Mouse (Mus musculus): ENCODE measurements around the gene Lama5. TPM values are rescaled to one million over a fixed set of nuclear protein-coding genes. Genes with fewer than 3 reads are reported as not detected.

The Lama5 gene
- polyA plus RNA-seq, 1 experiment from 2014 or later, result 65.1 TPM

DNA sequence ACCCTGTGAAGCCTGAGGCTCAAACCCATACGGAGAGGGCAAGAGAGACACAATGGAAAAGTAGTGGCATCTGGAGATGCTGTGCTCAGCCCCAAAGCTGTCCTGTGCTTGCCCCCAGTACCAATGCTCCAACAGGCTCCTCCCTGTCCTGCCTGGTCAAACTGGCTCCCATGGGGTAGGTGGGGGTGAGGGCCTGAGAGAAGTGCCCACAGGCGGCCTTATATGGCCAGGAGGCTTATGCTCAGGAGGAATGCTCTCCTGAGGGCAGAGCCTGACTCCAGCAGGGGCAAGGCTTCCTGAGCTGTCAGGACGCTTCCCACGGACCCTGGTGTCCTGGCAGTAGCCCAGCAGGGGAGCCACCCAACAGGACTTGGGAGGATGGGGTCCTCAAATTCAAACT, 4.8 kb upstream of the Lama5 start:
- Histone ChIP-seq H3K27me3 (replicated peaks; ENCODE audit: control insufficient read depth, insufficient read depth, low read length) (no peaks in the 10 kb centered on the region), H3K4me3 (ENCODE audit: low read depth, low read length) (no peak overlapping the region), H3K9me3 (ENCODE audit: control insufficient read depth, low read length) (no peaks in the 10 kb centered on the region), H3K9ac (ENCODE audit: low read length) (no peak overlapping the region), H3K27ac (ENCODE audit: low read depth) (no peak overlapping the region; the same call in 1 of the 2 replicates), H3K4me1 (replicated peaks; ENCODE audit: control insufficient read depth, insufficient read depth, low read length) (peaks cover 39% of the 10 kb centered on the region), H3K4me2 (ENCODE audit: low read length) (no peak overlapping the region), H3K36me3 (ENCODE audit: control insufficient read depth, insufficient read depth, low read length) (no peaks in the 10 kb centered on the region)
- 61% methylated on average over 4 of the region's 4 CpGs for WGBS
- ATAC-seq (replicated peaks; ENCODE audit: low FRiP score, low TSS enrichment, low read depth) (no peak), DNase-seq (ENCODE audit: low spot score) (no peak)

DNA sequence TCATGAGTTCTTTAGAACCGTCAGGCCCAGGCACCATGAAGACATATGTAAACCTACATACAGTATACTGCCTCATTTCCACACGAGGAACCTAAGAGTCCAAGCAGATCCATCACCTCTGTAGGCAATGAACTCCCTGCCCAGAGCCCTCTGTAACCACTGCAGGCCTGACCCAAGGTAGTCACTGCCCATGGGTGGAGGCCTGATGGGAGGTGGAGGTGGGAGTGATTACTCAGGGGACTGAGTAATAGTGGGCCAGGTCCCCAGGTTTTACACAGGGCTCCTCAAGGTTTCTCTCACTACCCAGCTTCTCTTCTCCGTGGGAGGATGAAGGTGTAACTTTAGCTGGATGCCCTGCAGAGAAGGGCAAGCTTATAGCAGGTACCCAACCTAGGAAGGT, 3.5 kb upstream of the Lama5 start:
- 77% methylated on average over 3 of the region's 3 CpGs for WGBS
- Histone ChIP-seq H3K4me2 (ENCODE audit: low read length) (no peak overlapping the region), H3K9ac (ENCODE audit: low read length) (no peak overlapping the region), H3K4me1 (replicated peaks; ENCODE audit: control insufficient read depth, insufficient read depth, low read length) (peaks cover 29% of the 10 kb centered on the region), H3K4me3 (ENCODE audit: low read depth, low read length) (no peak overlapping the region), H3K27me3 (replicated peaks; ENCODE audit: control insufficient read depth, insufficient read depth, low read length) (0 out of 2 replicates have a peak, but pooled peaks cover 3% of the 10 kb centered on the region), H3K27ac (ENCODE audit: low read depth) (no peak overlapping the region), H3K9me3 (ENCODE audit: control insufficient read depth, low read length) (no peaks in the 10 kb centered on the region), H3K36me3 (ENCODE audit: control insufficient read depth, insufficient read depth, low read length) (no peaks in the 10 kb centered on the region)
- ATAC-seq (replicated peaks; ENCODE audit: low FRiP score, low TSS enrichment, low read depth) (no peak), DNase-seq (ENCODE audit: low spot score) (no peak)

- H3K36me3 ChIP-seq (ENCODE audit: control insufficient read depth, insufficient read depth, low read length), result no peaks in the 10 kb centered on the region
- H3K4me1 ChIP-seq (replicated peaks; ENCODE audit: control insufficient read depth, insufficient read depth, low read length), result peaks cover 31% of the 10 kb centered on the region
- no peak overlapping the region for H3K9ac ChIP-seq (ENCODE audit: low read length)
- 0 out of 2 replicates have a peak, but pooled peaks cover 3% of the 10 kb centered on the region for H3K27me3 ChIP-seq (replicated peaks; ENCODE audit: control insufficient read depth, insufficient read depth, low read length)
- H3K9me3 ChIP-seq (ENCODE audit: control insufficient read depth, low read length), result no peaks in the 10 kb centered on the region
- H3K4me3 ChIP-seq (ENCODE audit: low read depth, low read length), result no peak overlapping the region
- 50% methylated on average over 7 of the region's 7 CpGs for WGBS
- ATAC-seq (replicated peaks; ENCODE audit: low FRiP score, low TSS enrichment, low read depth) (no peak), DNase-seq (ENCODE audit: low spot score) (no peak)
- H3K4me2 ChIP-seq (ENCODE audit: low read length), result no peak overlapping the region
- H3K27ac ChIP-seq (ENCODE audit: low read depth), result no peak overlapping the region
Measured at GRCm38 (mm10) chr2:180228592-180228991, 2.9 kb upstream of the Lama5 start.

DNA sequence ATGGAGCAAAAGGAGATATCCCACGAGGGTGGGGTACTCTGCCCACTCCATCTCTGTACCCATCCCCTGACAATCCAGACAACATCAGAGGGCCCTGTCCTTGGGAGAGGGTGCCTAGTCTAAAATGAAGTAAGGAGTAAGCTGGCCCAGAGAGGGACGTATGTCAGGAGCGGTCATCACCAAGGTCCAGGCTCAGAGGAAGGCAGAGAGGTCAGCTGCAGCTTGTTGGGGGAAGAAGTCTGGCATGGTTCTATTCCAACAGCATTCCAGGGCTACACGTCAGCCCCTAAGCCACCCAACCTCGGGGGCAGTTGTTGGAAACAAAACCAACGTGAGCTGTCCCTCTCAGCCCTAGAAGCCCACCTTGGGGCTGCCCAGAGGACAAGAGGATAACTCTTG, 2.4 kb upstream of the Lama5 start:
- Histone ChIP-seq H3K4me2 (ENCODE audit: low read length) (peak overlapping the region; percentile 46), H3K27ac (ENCODE audit: low read depth) (no peak overlapping the region), H3K9ac (ENCODE audit: low read length) (no peak overlapping the region), H3K36me3 (ENCODE audit: control insufficient read depth, insufficient read depth, low read length) (no peaks in the 10 kb centered on the region), H3K4me3 (ENCODE audit: low read depth, low read length) (no peak overlapping the region), H3K4me1 (replicated peaks; ENCODE audit: control insufficient read depth, insufficient read depth, low read length) (peaks cover 37% of the 10 kb centered on the region), H3K27me3 (replicated peaks; ENCODE audit: control insufficient read depth, insufficient read depth, low read length) (0 out of 2 replicates have a peak, but pooled peaks cover 3% of the 10 kb centered on the region), H3K9me3 (ENCODE audit: control insufficient read depth, low read length) (no peaks in the 10 kb centered on the region)
- WGBS, result 48% methylated on average over 6 of the region's 6 CpGs
- DNase-seq (ENCODE audit: low spot score), result no peak
- ATAC-seq (replicated peaks; ENCODE audit: low FRiP score, low TSS enrichment, low read depth), result no peak

- Histone ChIP-seq H3K27me3 (replicated peaks; ENCODE audit: control insufficient read depth, insufficient read depth, low read length) (0 out of 2 replicates have a peak, but pooled peaks cover 3% of the 10 kb centered on the region), H3K9ac (ENCODE audit: low read length) (no peak overlapping the region), H3K9me3 (ENCODE audit: control insufficient read depth, low read length) (no peaks in the 10 kb centered on the region), H3K4me3 (ENCODE audit: low read depth, low read length) (peak overlapping the region; percentile 13; the same call in 1 of the 2 replicates), H3K27ac (ENCODE audit: low read depth) (peak overlapping the region; percentile 57; the same call in 1 of the 2 replicates), H3K36me3 (ENCODE audit: control insufficient read depth, insufficient read depth, low read length) (no peaks in the 10 kb centered on the region), H3K4me1 (replicated peaks; ENCODE audit: control insufficient read depth, insufficient read depth, low read length) (peaks cover 43% of the 10 kb centered on the region), H3K4me2 (ENCODE audit: low read length) (peak overlapping the region; percentile 46)
- ATAC-seq (replicated peaks; ENCODE audit: low FRiP score, low TSS enrichment, low read depth) (no peak; the same call in 1 of the 2 replicates), DNase-seq (ENCODE audit: low spot score) (peak; percentile 86)
- WGBS, result 1% methylated on average over 21 of the region's 21 CpGs
Measured at GRCm38 (mm10) chr2:180227262-180228059, 1.8 kb upstream of the Lama5 start.

- DNase-seq (ENCODE audit: low spot score) (peak; percentile 81), ATAC-seq (replicated peaks; ENCODE audit: low FRiP score, low TSS enrichment, low read depth) (peak; percentile 49)
- Histone ChIP-seq H3K9me3 (ENCODE audit: control insufficient read depth, low read length) (no peaks in the 10 kb centered on the region), H3K4me1 (replicated peaks; ENCODE audit: control insufficient read depth, insufficient read depth, low read length) (peaks cover 50% of the 10 kb centered on the region), H3K36me3 (ENCODE audit: control insufficient read depth, insufficient read depth, low read length) (no peaks in the 10 kb centered on the region), H3K4me3 (ENCODE audit: low read depth, low read length) (peak overlapping the region; percentile 66), H3K9ac (ENCODE audit: low read length) (peak overlapping the region; percentile 46), H3K27me3 (replicated peaks; ENCODE audit: control insufficient read depth, insufficient read depth, low read length) (0 out of 2 replicates have a peak, but pooled peaks cover 3% of the 10 kb centered on the region), H3K4me2 (ENCODE audit: low read length) (peak overlapping the region; percentile 96), H3K27ac (ENCODE audit: low read depth) (peak overlapping the region; percentile 62)
- under 1% methylated on average over 47 of the region's 55 CpGs for WGBS
Measured at GRCm38 (mm10) chr2:180225044-180225761, 456 bp downstream of the Lama5 start.

- WGBS, result 5% methylated on average over 11 of the region's 13 CpGs
Measured at GRCm38 (mm10) chr2:180224647-180225043, 1.0 kb downstream of the Lama5 start.

GRCm38 (mm10) chr2:180222250-180222649, 3.4 kb downstream of the Lama5 start:
- peaks cover 55% of the 10 kb centered on the region for H3K4me1 ChIP-seq (replicated peaks; ENCODE audit: control insufficient read depth, insufficient read depth, low read length)
- H3K4me2 ChIP-seq (ENCODE audit: low read length), result no peak overlapping the region
- 0 out of 2 replicates have a peak, but pooled peaks cover 3% of the 10 kb centered on the region for H3K27me3 ChIP-seq (replicated peaks; ENCODE audit: control insufficient read depth, insufficient read depth, low read length)
- peak overlapping the region; percentile 36; the same call in 1 of the 2 replicates for H3K27ac ChIP-seq (ENCODE audit: low read depth)
- no peaks in the 10 kb centered on the region for H3K9me3 ChIP-seq (ENCODE audit: control insufficient read depth, low read length)
- no peak overlapping the region for H3K4me3 ChIP-seq (ENCODE audit: low read depth, low read length)
- no peak overlapping the region for H3K9ac ChIP-seq (ENCODE audit: low read length)
- no peaks in the 10 kb centered on the region for H3K36me3 ChIP-seq (ENCODE audit: control insufficient read depth, insufficient read depth, low read length)
- peak; percentile 28 for ATAC-seq (replicated peaks; ENCODE audit: low FRiP score, low TSS enrichment, low read depth)
- DNase-seq (ENCODE audit: low spot score), result peak; percentile 75
- 12% methylated on average over 6 of the region's 6 CpGs for WGBS

More at GRCm38 (mm10) chr2:180224647-180225043, 1.0 kb downstream of the Lama5 start:
- Histone ChIP-seq H3K4me2 (ENCODE audit: low read length) (peak overlapping the region; percentile 96), H3K27ac (ENCODE audit: low read depth) (peak overlapping the region; percentile 62; the same call in 1 of the 2 replicates), H3K36me3 (ENCODE audit: control insufficient read depth, insufficient read depth, low read length) (no peaks in the 10 kb centered on the region), H3K9ac (ENCODE audit: low read length) (peak overlapping the region; percentile 46), H3K9me3 (ENCODE audit: control insufficient read depth, low read length) (no peaks in the 10 kb centered on the region), H3K4me3 (ENCODE audit: low read depth, low read length) (peak overlapping the region; percentile 66), H3K4me1 (replicated peaks; ENCODE audit: control insufficient read depth, insufficient read depth, low read length) (peaks cover 55% of the 10 kb centered on the region), H3K27me3 (replicated peaks; ENCODE audit: control insufficient read depth, insufficient read depth, low read length) (0 out of 2 replicates have a peak, but pooled peaks cover 3% of the 10 kb centered on the region)
- no peak for ATAC-seq (replicated peaks; ENCODE audit: low FRiP score, low TSS enrichment, low read depth)
- no peak for DNase-seq (ENCODE audit: low spot score)
